In genomic region chr4:120289181-120289965, GRCm38 (mm10) we compare ENCODE assay signal across 24 mouse cellular contexts. TPM values are rescaled to one million over a fixed set of nuclear protein-coding genes. Genes with fewer than 3 reads are reported as not detected.
A peak's percentile ranks its signal among the peaks of the same experiment; 100 is the strongest.
DNase-seq lines count a peak whose midpoint lies in the region; ATAC-seq lines count a peak whose summit lies in the region.
"Had no signal": no experiment of that assay in that cellular context is flagged by ENCODE, and none has a peak within 500 bp of the region (broad histone marks: within the 10 kb centered on the region; RNA-seq: fewer than 3 reads in every experiment).

No protein-coding gene starts in this region.

- 62% methylated on average over 3 of the region's 3 CpGs for WGBS in midbrain, embryonic 10.5 days
- WGBS in midbrain, embryonic 13.5 days = 68% methylated on average over 3 of the region's 3 CpGs
- 56% methylated on average over 3 of the region's 3 CpGs for WGBS in hindbrain, embryonic 12.5 days

- no peak overlapping the region for H3K4me2 ChIP-seq in midbrain, embryonic 13.5 days (replicated peaks)
- no peak overlapping the region for H3K4me2 ChIP-seq in hindbrain, embryonic 12.5 days (replicated peaks)
- H3K4me2 ChIP-seq: forebrain, embryonic 12.5 days; heart, embryonic 15.5 days had no signal

- no peak overlapping the region for H3K4me3 ChIP-seq in midbrain, embryonic 10.5 days
- H3K4me3 ChIP-seq in midbrain, embryonic 13.5 days (replicated peaks) = no peak overlapping the region
- no peak overlapping the region for H3K4me3 ChIP-seq in hindbrain, embryonic 12.5 days
- H3K4me3 ChIP-seq: forebrain, embryonic 12.5 days; heart, embryonic 15.5 days; hindbrain, embryonic 10.5 days; limb, embryonic 10.5 days had no signal

- H3K36me3 ChIP-seq in midbrain, embryonic 10.5 days = no peaks in the 10 kb centered on the region
- H3K36me3 ChIP-seq in midbrain, embryonic 13.5 days = no peaks in the 10 kb centered on the region
- H3K36me3 ChIP-seq in hindbrain, embryonic 12.5 days = no peaks in the 10 kb centered on the region
- H3K36me3 ChIP-seq: forebrain, embryonic 12.5 days; heart, embryonic 15.5 days; hindbrain, embryonic 10.5 days; limb, embryonic 10.5 days had no signal

- peaks cover 44% of the 10 kb centered on the region for H3K4me1 ChIP-seq in midbrain, embryonic 10.5 days
- H3K4me1 ChIP-seq in midbrain, embryonic 13.5 days (replicated peaks) = peaks cover 39% of the 10 kb centered on the region
- H3K4me1 ChIP-seq in hindbrain, embryonic 12.5 days = peaks cover 29% of the 10 kb centered on the region

- DNase-seq in gastrocnemius, adult 18-20 months (ENCODE audit: low spot score) = peak; percentile 59
- DNase-seq in gastrocnemius, postnatal 4 days (ENCODE audit: low spot score in 2 of 2) = no peak
- DNase-seq in midbrain, embryonic 10.5 days (ENCODE audit: low spot score) = no peak
- DNase-seq in fibroblast of lung, adult 2 months (ENCODE audit: low read depth) = peak; percentile 33
- DNase-seq in skeletal muscle tissue, adult 2 months (ENCODE audit: low read depth, low spot score) = peak; percentile 91
- DNase-seq: adrenal gland, postnatal 10 days; B cell, adult 2 months; cerebellum, adult 11-12 months; cerebellum, postnatal 36 days; kidney, adult 18-20 months; kidney, postnatal 10 days; liver, postnatal 0 days; lung, postnatal 10 days; thymus, postnatal 25 days had no signal

- H3K9ac ChIP-seq in midbrain, embryonic 13.5 days (replicated peaks) = no peak overlapping the region
- no peak overlapping the region for H3K9ac ChIP-seq in hindbrain, embryonic 12.5 days
- H3K9ac ChIP-seq: forebrain, embryonic 12.5 days; heart, embryonic 15.5 days; liver, postnatal 0 days had no signal

- no peaks in the 10 kb centered on the region for H3K9me3 ChIP-seq in midbrain, embryonic 10.5 days (replicated peaks)
- H3K9me3 ChIP-seq in midbrain, embryonic 13.5 days = no peaks in the 10 kb centered on the region
- H3K9me3 ChIP-seq in hindbrain, embryonic 12.5 days (replicated peaks) = no peaks in the 10 kb centered on the region
- H3K9me3 ChIP-seq: forebrain, embryonic 12.5 days; heart, embryonic 15.5 days; hindbrain, embryonic 10.5 days; limb, embryonic 10.5 days had no signal

- H3K27ac ChIP-seq in midbrain, embryonic 10.5 days (replicated peaks) = 0 out of 2 replicates have a peak overlapping the region, but pooled peaks have one; percentile 18
- H3K27ac ChIP-seq in midbrain, embryonic 13.5 days = no peak overlapping the region
- H3K27ac ChIP-seq in hindbrain, embryonic 12.5 days = no peak overlapping the region
- H3K27ac ChIP-seq: forebrain, embryonic 12.5 days; heart, embryonic 15.5 days; hindbrain, embryonic 10.5 days; limb, embryonic 10.5 days had no signal

- ATAC-seq in midbrain, embryonic 13.5 days = no peak
- no peak for ATAC-seq in hindbrain, embryonic 12.5 days (ENCODE audit: low FRiP score)
- ATAC-seq: liver, postnatal 0 days had no signal

- peaks cover 63% of the 10 kb centered on the region for H3K27me3 ChIP-seq in midbrain, embryonic 10.5 days (ENCODE audit: low read depth, poor library complexity, severe bottlenecking)
- H3K27me3 ChIP-seq in midbrain, embryonic 13.5 days = peaks cover 31% of the 10 kb centered on the region
- H3K27me3 ChIP-seq in hindbrain, embryonic 12.5 days = peaks cover 38% of the 10 kb centered on the region

RNA-seq across cellular contexts. Expression of gene Foxo6, which starts 2.2 kb away (rescaled TPM):
- 1 to 10 TPM; 4.4 to 6.6 TPM for total RNA-seq in gastrocnemius, adult 18-20 months (2021)
- 10 to 100 TPM in 1 of 2 experiments, 1 to 10 TPM in 1; 8.8 to 10.2 TPM for total RNA-seq in gastrocnemius, postnatal 4 days (2021)
- 0.07 TPM in 2 replicates for polyA plus RNA-seq in midbrain, embryonic 10.5 days (2016; fragmentation: Nextera tagmentation; extraction: Ambion mirVana)
- 0.69 and 0.77 TPM in 2 replicates for polyA plus RNA-seq in midbrain, embryonic 13.5 days (2015; fragmentation: Nextera tagmentation; extraction: Ambion mirVana)
- polyA plus RNA-seq in hindbrain, embryonic 12.5 days (2016; fragmentation: Nextera tagmentation; extraction: Ambion mirVana) = 0.48 and 0.90 TPM in 2 replicates
- total RNA-seq: granulocyte monocyte progenitor cell, adult 5-6 weeks; liver, adult 2 months; megakaryocyte, adult 5-6 weeks; monocyte, adult 5-6 weeks had no signal
- polyA plus RNA-seq: limb, embryonic 10.5 days; liver, postnatal 0 days had no signal

Comparison
In these comparisons a context has a peak if more than half of its experiments do, and no peak if none do; other contexts are left out.
1. DNase-seq: peak in gastrocnemius, adult 18-20 months (single experiment), fibroblast of lung, adult 2 months (single experiment) and skeletal muscle tissue, adult 2 months (single experiment); none in gastrocnemius, postnatal 4 days (0 of 2) and midbrain, embryonic 10.5 days (single experiment).